Mouse (Mus musculus) midbrain, embryonic 11.5 days (tissue): ENCODE data around the gene Ldoc1. TPM values are rescaled to one million over a fixed set of nuclear protein-coding genes. Genes with fewer than 3 reads are reported as not detected.

Source experiments
- ATAC-seq: fragments of 200-750 bp; cut with Nextera tagmentation; 2 replicates; pipeline ENCODE4 v1.8.0; 2017; ENCODE audit warnings: moderate TSS enrichment, moderate library complexity; ENCODE audit not compliant: low FRiP score
- DNase-seq: peaks from one replicate; pipeline ENCODE4 v3.0.0; 2015; ENCODE audit warnings: low spot score; ENCODE audit errors: missing footprints
- H3K27ac ChIP-seq: fragments of 300-500 bp; sonication (generic); 2 replicates; pipeline ENCODE4 v1.5.1; 2014; ENCODE audit warnings: low read depth, low read length
- H3K27me3 ChIP-seq: fragments of 300-500 bp; sonication (generic); 2 replicates; pipeline ENCODE4 v1.6.1; 2014; ENCODE audit warnings: mild to moderate bottlenecking, low read length, moderate library complexity, mixed read lengths; ENCODE audit not compliant: control insufficient read depth, insufficient read depth
- H3K36me3 ChIP-seq: fragments of 300-500 bp; sonication (generic); 2 replicates; pipeline ENCODE4 v1.6.1; 2014; ENCODE audit warnings: mild to moderate bottlenecking, low read length, moderate library complexity, mixed read lengths; ENCODE audit not compliant: control insufficient read depth, insufficient read depth
- H3K4me1 ChIP-seq: fragments of 300-500 bp; sonication (generic); 2 replicates; pipeline ENCODE4 v1.6.1; 2014; ENCODE audit warnings: low read length; ENCODE audit not compliant: control insufficient read depth, insufficient read depth
- H3K4me2 ChIP-seq: fragments of 300-500 bp; sonication (generic); 2 replicates; pipeline ENCODE4 v1.6.1; 2014; ENCODE audit warnings: mild to moderate bottlenecking, moderate library complexity
- H3K4me3 ChIP-seq: fragments of 300-500 bp; sonication (generic); 2 replicates; pipeline ENCODE4 v1.5.1; 2014; ENCODE audit warnings: low read depth, low read length
- H3K9ac ChIP-seq: fragments of 300-500 bp; sonication (generic); 2 replicates; pipeline ENCODE4 v1.6.1; 2014; ENCODE audit warnings: low read length
- H3K9me3 ChIP-seq: fragments of 300-500 bp; sonication (generic); 2 replicates; pipeline ENCODE4 v1.6.1; 2016; ENCODE audit warnings: low read length; ENCODE audit not compliant: control insufficient read depth
- WGBS: fragments of 180-500 bp; shearing (Covaris S2); extraction: QIAGEN DNeasy Blood & Tissue Kit; methylation state at CpG from one replicate; pipeline ENCODE4 v1.1.7; 2014; 5-methylcytosine and 5-hydroxymethylcytosine counted together
- polyA plus RNA-seq: library from polyadenylated mRNA; unstranded; fragments of >200 nt; fragmentation: Nextera tagmentation; extraction: Ambion mirVana; gene quantifications from 2 replicates; pipeline ENCODE4 v1.2.1, GENCODE M21; 2014

Gene Ldoc1
- polyA plus RNA-seq: 0.81 and 0.97 TPM in 2 replicates

DNA sequence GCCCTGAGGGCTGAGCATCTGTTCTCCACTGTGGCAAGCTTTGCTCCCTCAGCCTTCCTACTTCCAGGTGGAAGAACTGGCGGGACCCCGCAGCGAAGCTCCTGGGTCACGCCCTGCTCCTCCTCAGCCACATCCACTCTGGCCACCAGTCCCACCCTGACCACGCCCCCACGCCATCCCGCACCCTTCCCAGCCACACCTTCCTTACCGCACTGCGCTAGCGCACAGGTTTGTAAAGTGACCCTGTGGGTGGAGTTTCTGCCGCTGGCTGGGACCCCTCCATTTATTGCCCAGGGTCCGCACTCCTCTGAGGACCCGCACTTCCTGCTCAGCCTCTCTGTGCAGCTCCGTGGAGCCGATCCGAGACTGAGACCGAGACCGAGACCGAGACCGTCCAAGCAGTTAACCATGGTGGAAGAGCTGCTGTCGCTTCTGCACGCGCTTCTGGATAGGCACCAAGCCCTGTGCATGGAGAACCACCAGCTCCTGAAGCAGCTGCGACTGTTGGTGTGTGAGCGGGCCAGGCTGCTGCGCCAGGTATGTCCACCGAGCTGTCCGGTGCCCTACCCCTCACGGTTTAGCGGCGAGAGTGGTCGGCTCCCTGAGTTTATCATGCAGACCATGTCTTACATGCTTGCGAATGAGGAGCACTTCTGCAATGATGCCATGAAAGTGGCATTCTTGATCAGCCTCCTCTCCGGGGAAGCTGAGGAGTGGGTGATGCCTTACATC, at the start of gene Ldoc1:
Ldoc1 (plus strand) TSS at position 196 of the 732 bp plus-strand sequence.
- Histone ChIP-seq H3K4me1 (no peaks in the 10 kb centered on the region), H3K27ac (no peak within 1 kb of the TSS), H3K9me3 (no peaks in the 10 kb centered on the region), H3K4me3 (peak within 1 kb of the TSS; percentile 28), H3K4me2 (peak within 1 kb of the TSS; percentile 48), H3K9ac (no peak within 1 kb of the TSS), H3K27me3 (no peaks in the 10 kb centered on the region), H3K36me3 (no peaks in the 10 kb centered on the region)
- DNase-seq: peak; percentile 84
- 34% methylated on average over 33 of the region's 34 CpGs for WGBS
- peak; percentile 63 for ATAC-seq

DNA sequence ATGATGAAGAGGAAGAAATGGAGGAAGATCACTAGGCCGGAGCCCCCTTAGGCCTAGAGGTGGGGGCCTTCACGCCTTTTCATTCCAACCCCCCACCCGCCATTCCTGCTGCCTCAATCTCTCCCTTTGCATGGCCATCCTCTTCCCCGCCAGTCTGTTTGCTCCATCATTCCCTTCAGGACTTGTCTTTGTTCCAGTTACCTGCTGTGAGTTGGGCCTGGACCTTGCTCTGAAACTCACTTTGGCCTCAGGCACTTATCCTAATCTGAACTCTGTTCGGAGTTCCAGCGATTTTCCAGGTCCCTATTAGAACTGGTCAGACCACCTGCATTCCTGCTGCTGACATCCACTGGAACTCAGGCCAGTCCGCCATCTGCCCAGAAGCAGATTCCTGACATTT, 834 bp downstream of the Ldoc1 start:
- Histone ChIP-seq H3K4me2 (no peak overlapping the region), H3K27me3 (no peaks in the 10 kb centered on the region), H3K9me3 (no peaks in the 10 kb centered on the region), H3K36me3 (no peaks in the 10 kb centered on the region), H3K4me3 (no peak overlapping the region), H3K27ac (no peak overlapping the region), H3K4me1 (no peaks in the 10 kb centered on the region), H3K9ac (no peak overlapping the region)
- 93% methylated on average over 7 of the region's 7 CpGs for WGBS
- DNase-seq (no peak), ATAC-seq (no peak)

DNA sequence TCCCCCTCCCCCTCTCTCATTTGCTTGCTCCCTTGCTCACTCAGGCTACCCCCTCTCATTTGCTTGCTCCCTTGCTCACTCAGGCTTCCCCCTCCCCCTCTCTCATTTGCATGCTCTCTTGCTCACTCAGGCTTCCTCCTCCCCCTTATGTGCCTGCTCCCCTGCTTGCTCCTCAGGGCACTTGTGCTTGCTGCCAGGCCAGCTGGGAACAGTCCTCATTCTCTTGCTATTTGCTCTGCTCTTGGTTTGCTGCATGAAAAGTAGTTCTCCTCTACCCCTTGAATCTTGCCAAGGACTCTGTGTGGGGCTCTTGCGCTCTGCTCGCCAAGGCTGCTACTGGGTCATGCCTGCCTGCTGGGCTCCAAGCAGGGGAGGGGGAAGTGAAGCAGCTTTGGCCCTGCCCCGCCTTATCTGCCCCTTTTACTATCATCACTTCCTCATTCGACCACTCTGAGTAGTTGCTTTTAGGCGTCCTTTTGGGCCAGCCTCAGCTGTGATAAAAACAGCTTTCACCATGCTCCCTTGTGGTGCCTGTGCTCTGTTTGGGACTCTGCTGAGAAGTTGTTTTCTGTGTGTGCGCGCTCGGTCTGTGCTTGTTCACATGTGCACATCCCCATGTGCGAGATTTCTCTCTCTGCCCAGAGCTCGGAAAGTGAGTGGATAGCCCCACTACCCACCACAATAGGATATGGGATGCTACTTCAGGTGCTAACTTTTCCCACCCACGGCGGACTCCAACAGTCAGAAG, 13.2 kb downstream of the Ldoc1 start:
- DNase-seq (peak; percentile 84), ATAC-seq (peak; percentile 83)
- H3K9me3 ChIP-seq: no peaks in the 10 kb centered on the region
- H3K27me3 ChIP-seq: no peaks in the 10 kb centered on the region
- 30% methylated on average over 12 of the region's 12 CpGs for WGBS
- no peak overlapping the region for H3K9ac ChIP-seq
- H3K27ac ChIP-seq: no peak overlapping the region
- no peaks in the 10 kb centered on the region for H3K4me1 ChIP-seq
- no peak overlapping the region for H3K4me3 ChIP-seq
- no peaks in the 10 kb centered on the region for H3K36me3 ChIP-seq
- H3K4me2 ChIP-seq: peak overlapping the region; percentile 24; the same call in 1 of the 2 replicates

DNA sequence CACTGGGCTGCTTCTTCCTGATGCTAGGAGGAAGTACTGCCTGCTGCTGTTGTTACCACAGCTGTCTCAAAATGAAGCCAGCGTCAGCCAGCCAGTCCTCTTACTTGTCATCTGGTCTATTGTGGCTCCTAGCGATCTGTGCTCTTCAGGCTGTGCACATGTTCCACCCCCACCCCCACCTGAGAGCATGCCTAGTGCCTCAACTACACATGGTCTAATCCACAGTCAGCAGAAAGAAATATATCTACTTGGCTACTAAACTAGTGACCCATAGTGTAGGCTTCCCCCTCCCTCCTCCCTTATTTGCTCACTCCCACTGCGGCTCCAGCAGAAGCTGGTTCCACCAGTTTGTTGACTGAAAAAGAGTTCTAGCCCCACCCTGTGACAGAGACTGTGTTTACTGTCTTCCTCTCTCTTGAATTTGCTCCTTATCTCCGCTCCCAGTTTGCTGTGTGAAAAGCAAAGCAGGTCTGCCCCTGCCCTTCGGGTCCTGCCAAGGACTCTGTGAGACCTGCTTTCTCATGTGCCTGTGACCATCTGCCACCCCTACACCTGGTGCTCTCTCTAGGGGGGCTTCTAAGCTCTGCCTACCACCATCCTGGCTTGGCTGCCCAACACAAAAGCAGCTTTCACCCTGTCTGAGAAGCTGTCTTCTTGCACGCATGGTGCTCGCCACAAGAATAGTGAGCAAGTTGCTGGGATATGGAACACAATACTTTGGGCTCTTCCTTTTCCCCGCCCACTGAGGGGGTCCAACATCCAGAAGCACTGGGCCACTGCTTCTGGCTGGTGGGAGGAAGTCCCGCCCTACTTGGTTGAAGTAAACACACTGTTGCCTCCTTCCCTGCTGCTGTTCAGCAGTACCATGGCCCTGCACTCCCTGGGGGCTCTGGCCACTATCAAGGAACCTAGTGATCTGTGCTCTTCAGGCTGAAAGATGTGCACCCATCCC, 14.0 kb downstream of the Ldoc1 start:
- H3K27me3 ChIP-seq: no peaks in the 10 kb centered on the region
- H3K36me3 ChIP-seq: no peaks in the 10 kb centered on the region
- ATAC-seq (peak; percentile 61), DNase-seq (no peak)
- H3K9me3 ChIP-seq: no peaks in the 10 kb centered on the region
- H3K27ac ChIP-seq: no peak overlapping the region
- no peaks in the 10 kb centered on the region for H3K4me1 ChIP-seq
- H3K9ac ChIP-seq: no peak overlapping the region
- WGBS: 56% methylated on average over 9 of the region's 9 CpGs
- no peak overlapping the region for H3K4me3 ChIP-seq
- H3K4me2 ChIP-seq: peak overlapping the region; percentile 24; the same call in 1 of the 2 replicates

DNA sequence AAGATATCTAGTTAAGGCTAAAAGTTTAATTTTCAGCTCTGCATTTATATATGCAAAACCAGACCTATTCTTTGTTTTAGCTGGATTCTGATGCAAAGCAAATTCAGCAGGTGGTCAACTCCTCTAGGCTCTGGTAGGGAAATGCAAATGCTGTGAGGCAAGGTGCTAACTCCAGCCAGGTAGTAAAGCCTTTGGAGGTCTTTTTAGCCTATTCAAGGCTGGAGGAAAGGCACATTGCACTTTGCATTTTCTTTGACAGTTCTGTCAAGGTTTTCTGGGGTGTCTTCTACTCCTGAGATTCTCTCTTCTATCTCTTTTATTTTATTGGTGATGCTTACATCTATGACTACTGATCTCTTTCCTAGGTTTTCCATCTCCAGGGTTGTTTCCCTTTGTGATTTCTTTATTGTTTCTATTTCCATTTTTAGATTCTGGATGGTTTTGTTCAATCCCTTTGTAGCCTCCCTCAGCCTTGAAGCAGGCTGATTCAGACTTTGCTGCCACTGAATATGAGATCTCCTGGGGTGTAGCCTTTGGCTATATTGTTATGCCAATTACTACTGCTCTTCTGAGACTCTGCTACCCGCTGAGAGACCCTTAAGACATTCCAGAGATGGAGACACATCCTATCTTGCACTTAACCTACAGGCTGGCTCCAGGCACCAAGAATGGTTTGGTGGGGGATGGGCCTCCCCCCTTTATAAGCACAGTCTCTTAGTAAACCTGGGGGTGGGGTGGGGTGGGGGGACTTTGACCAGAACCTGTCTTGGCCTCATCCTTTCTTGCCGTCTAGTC, 18.4 kb downstream of the Ldoc1 start:
- Histone ChIP-seq H3K9ac (no peak overlapping the region), H3K4me1 (no peaks in the 10 kb centered on the region), H3K27ac (no peak overlapping the region), H3K27me3 (no peaks in the 10 kb centered on the region), H3K9me3 (no peaks in the 10 kb centered on the region), H3K4me2 (no peak overlapping the region), H3K36me3 (no peaks in the 10 kb centered on the region), H3K4me3 (no peak overlapping the region)
- DNase-seq: no peak
- no peak for ATAC-seq
- 58% methylated on average over 2 of the region's 2 CpGs for WGBS
